Mouse (Mus musculus) myocyte (in vitro differentiated cells): Measurements from ENCODE around the gene Pls1.

Experiments used
- CEBPB ChIP-seq: IDR thresholded peaks from 2 replicates; pipeline ENCODE4 v1.6.1; 2011; ENCODE audit warnings: mild to moderate bottlenecking, moderate library complexity; ENCODE audit not compliant: poor library complexity, insufficient read depth, severe bottlenecking
- E2F4 ChIP-seq: IDR thresholded peaks from one replicate; pipeline ENCODE4 v1.6.1; 2011; ENCODE audit warnings: mild to moderate bottlenecking, control low read depth, moderate library complexity; ENCODE audit not compliant: insufficient read depth
- MAX ChIP-seq: IDR thresholded peaks from one replicate; pipeline ENCODE4 v1.6.1; 2011; ENCODE audit warnings: low read depth, mild to moderate bottlenecking, control low read depth
- MYOD1 ChIP-seq, 3 experiments: IDR thresholded peaks; one replicate each; pipeline ENCODE4 v1.6.1; 2011; ENCODE audit warnings: control low read depth in 2 of 3, low read depth in 2 of 3, mild to moderate bottlenecking in 2 of 3, moderate library complexity in 1 of 3; ENCODE audit not compliant: insufficient read length in 2 of 3, control insufficient read depth in 1 of 3
- MYOG ChIP-seq, 3 experiments: IDR thresholded peaks; one replicate each; pipeline ENCODE4 v1.6.1; 2011; ENCODE audit warnings: control low read depth in 2 of 3, low read depth in 2 of 3, mild to moderate bottlenecking in 2 of 3; ENCODE audit not compliant: insufficient read length in 2 of 3, control insufficient read depth in 1 of 3, insufficient read depth in 1 of 3
- POLR2A ChIP-seq: IDR thresholded peaks from one replicate; pipeline ENCODE4 v1.6.1; 2011; ENCODE audit warnings: low read depth, mild to moderate bottlenecking, control low read depth, moderate library complexity; ENCODE audit not compliant: insufficient read length
- POLR2AphosphoS2 ChIP-seq: IDR thresholded peaks from one replicate; pipeline ENCODE4 v1.6.1; 2011; ENCODE audit warnings: low read depth, control low read depth; ENCODE audit not compliant: insufficient read length
- REST ChIP-seq: IDR thresholded peaks from one replicate; pipeline ENCODE4 v1.6.1; 2011; ENCODE audit warnings: mild to moderate bottlenecking, control low read depth, moderate library complexity; ENCODE audit not compliant: insufficient read depth, insufficient read length
- SRF ChIP-seq: IDR thresholded peaks from one replicate; pipeline ENCODE4 v1.6.1; 2011; ENCODE audit warnings: low read depth; ENCODE audit not compliant: control insufficient read depth, insufficient read length
- TCF12 ChIP-seq: IDR thresholded peaks from one replicate; pipeline ENCODE4 v1.6.1; 2011; ENCODE audit warnings: mild to moderate bottlenecking, control low read depth; ENCODE audit not compliant: poor library complexity, insufficient read depth, severe bottlenecking
- USF1 ChIP-seq: IDR thresholded peaks from one replicate; pipeline ENCODE4 v1.6.1; 2011; ENCODE audit warnings: low read depth, mild to moderate bottlenecking, control low read depth, moderate library complexity

DNA sequence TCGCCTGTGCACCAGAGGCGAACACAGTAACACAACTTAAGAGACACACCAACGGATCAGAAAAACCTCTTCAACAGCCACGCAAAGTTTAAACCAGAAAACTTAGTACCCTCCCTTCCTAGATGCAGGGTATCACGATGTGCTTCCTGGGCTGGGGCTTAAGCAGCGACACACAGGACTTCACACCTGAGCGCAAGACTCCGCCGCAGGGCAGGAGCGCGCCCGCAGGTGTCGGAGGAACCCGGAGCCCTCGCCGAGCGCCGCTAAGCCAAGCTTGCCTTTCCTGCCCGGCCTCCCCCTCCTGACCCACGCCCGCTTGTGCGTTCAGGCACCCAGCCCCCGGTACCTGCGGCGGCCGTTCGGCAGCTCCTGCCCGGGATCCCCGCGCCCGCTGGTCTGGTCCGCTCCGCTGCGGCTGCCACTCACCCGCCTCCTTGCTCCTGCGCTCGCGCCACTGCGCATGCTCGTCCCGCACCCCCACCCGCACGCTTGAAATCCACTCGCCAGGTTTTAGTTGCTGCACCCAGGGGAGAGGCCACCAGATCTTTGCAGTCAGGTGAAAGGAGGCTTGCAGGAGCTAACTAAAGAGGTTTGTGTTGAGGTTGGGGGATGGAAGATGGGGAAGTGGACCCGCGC is at the start of gene Pls1:
- TF ChIP-seq POLR2A (no peak), USF1 (no peak), MAX (no peak), TCF12 (no peak), E2F4 (no peak), POLR2AphosphoS2 (no peak), SRF (no peak), REST (no peak), MYOG (IDR thresholded peaks at IDR 0.05; ENCODE audit: control insufficient read depth in 1 of 3, insufficient read depth in 1 of 3, insufficient read length in 2 of 3, low read depth in 2 of 3) (no peak), CEBPB (no peak), MYOD1 (IDR thresholded peaks at IDR 0.05; ENCODE audit: control insufficient read depth in 1 of 3, insufficient read length in 2 of 3, low read depth in 2 of 3) (no peak)
